Mouse (Mus musculus): ENCODE results near the gene Inhbc.
"Not testable (repeated sequence)": the region's sequence is repeated elsewhere in the genome, so short reads cannot be mapped to it uniquely, and the experiment has no call there.

The Inhbc gene

GRCm38 (mm10) chr10:127326017-127326801 is 44.0 kb downstream of the Inhbc start:
- DNase-seq (ENCODE audit: low spot score): no peak

- no peak for DNase-seq (ENCODE audit: low spot score)
Observed at GRCm38 (mm10) chr10:127325454-127326016, 44.7 kb downstream of the Inhbc start.

- peak; percentile 74 for DNase-seq (ENCODE audit: low spot score)
Observed at GRCm38 (mm10) chr10:127324495-127324894, 45.7 kb downstream of the Inhbc start.

GRCm38 (mm10) chr10:127323131-127323855 is 46.9 kb downstream of the Inhbc start:
- DNase-seq (ENCODE audit: low spot score): no peak

GRCm38 (mm10) chr10:127322669-127323068 is 47.6 kb downstream of the Inhbc start:
- DNase-seq (ENCODE audit: low spot score): no peak

GRCm38 (mm10) chr10:127322178-127322577 is 48.1 kb downstream of the Inhbc start:
- no peak for DNase-seq (ENCODE audit: low spot score)

GRCm38 (mm10) chr10:127321621-127322020 is 48.6 kb downstream of the Inhbc start, which contains the start of gene Arhgap9:
TSS of gene Arhgap9 (plus strand) at chr10:127321964.
- no peak for DNase-seq (ENCODE audit: low spot score)

- no peak for DNase-seq (ENCODE audit: low spot score)
Observed at GRCm38 (mm10) chr10:127319969-127320368, 50.3 kb downstream of the Inhbc start.

GRCm38 (mm10) chr10:127318009-127318408 is 52.2 kb downstream of the Inhbc start:
- no peak for DNase-seq (ENCODE audit: low spot score)

- DNase-seq (ENCODE audit: low spot score): no peak
Observed at GRCm38 (mm10) chr10:127317277-127317676, 53.0 kb downstream of the Inhbc start.

GRCm38 (mm10) chr10:127314950-127315349 is 55.3 kb downstream of the Inhbc start:
- DNase-seq (ENCODE audit: low spot score): not testable (repeated sequence)

- DNase-seq (ENCODE audit: low spot score): not testable (repeated sequence)
Observed at GRCm38 (mm10) chr10:127313516-127313915, 56.7 kb downstream of the Inhbc start.

GRCm38 (mm10) chr10:127312858-127313257 is 57.4 kb downstream of the Inhbc start:
- no peak for DNase-seq (ENCODE audit: low spot score)

GRCm38 (mm10) chr10:127312356-127312676 is 57.9 kb downstream of the Inhbc start:
- peak; percentile 93 for DNase-seq (ENCODE audit: low spot score)

- DNase-seq (ENCODE audit: low spot score): peak; percentile 94
Observed at GRCm38 (mm10) chr10:127311476-127312355, 58.5 kb downstream of the Inhbc start, which contains the start of gene Mars. TSS of gene Mars (minus strand) at chr10:127311786.

GRCm38 (mm10) chr10:127310523-127311475 is 59.4 kb downstream of the Inhbc start:
- peak; percentile 59 for DNase-seq (ENCODE audit: low spot score)

GRCm38 (mm10) chr10:127309167-127309566 is 61.1 kb downstream of the Inhbc start:
- DNase-seq (ENCODE audit: low spot score): not testable (repeated sequence)
